Mouse (Mus musculus) neural tube, embryonic 12.5 days (tissue): ENCODE measurements around the gene Gjb3. TPM values are rescaled to one million over a fixed set of nuclear protein-coding genes. Genes with fewer than 3 reads are reported as not detected.
A peak's percentile ranks its signal among the peaks of the same experiment; 100 is the strongest.

Source experiments
- ATAC-seq: fragments of 200-750 bp; cut with Nextera tagmentation; 2 replicates; pipeline ENCODE4 v1.8.0; 2017; ENCODE audit warnings: low read depth, mild to moderate bottlenecking, moderate TSS enrichment, moderate library complexity; ENCODE audit not compliant: low FRiP score
- H3K27ac ChIP-seq: fragments of 300-500 bp; sonication (generic); 2 replicates; pipeline ENCODE4 v1.5.1; 2016
- H3K27me3 ChIP-seq: fragments of 300-500 bp; sonication (generic); replicated peaks from 2 replicates; pipeline ENCODE4 v1.6.1; 2016; ENCODE audit warnings: mild to moderate bottlenecking
- H3K36me3 ChIP-seq: fragments of 300-500 bp; sonication (generic); 2 replicates; pipeline ENCODE4 v1.6.1; 2016; ENCODE audit warnings: mild to moderate bottlenecking
- H3K4me1 ChIP-seq: fragments of 300-500 bp; sonication (generic); 2 replicates; pipeline ENCODE4 v1.6.1; 2016
- H3K4me2 ChIP-seq: fragments of 300-500 bp; sonication (generic); replicated peaks from 2 replicates; pipeline ENCODE4 v1.6.1; 2016; ENCODE audit warnings: mild to moderate bottlenecking
- H3K4me3 ChIP-seq: fragments of 300-500 bp; sonication (generic); 2 replicates; pipeline ENCODE4 v1.5.1; 2016
- H3K9ac ChIP-seq: fragments of 300-500 bp; sonication (generic); 2 replicates; pipeline ENCODE4 v1.6.1; 2016; ENCODE audit warnings: mild to moderate bottlenecking
- H3K9me3 ChIP-seq: fragments of 300-500 bp; sonication (generic); 2 replicates; pipeline ENCODE4 v1.6.1; 2016; ENCODE audit warnings: mild to moderate bottlenecking
- WGBS: fragments of 180-500 bp; shearing (Covaris S2); methylation state at CpG from one replicate; pipeline ENCODE4 v1.1.7; 2016; 5-methylcytosine and 5-hydroxymethylcytosine counted together
- polyA plus RNA-seq: library from polyadenylated mRNA; unstranded; fragments of >200 nt; fragmentation: Nextera tagmentation; extraction: Ambion mirVana; gene quantifications from 2 replicates; pipeline ENCODE4 v1.2.1, GENCODE M21; 2016

The Gjb3 gene
- polyA plus RNA-seq, 1 experiment from 2014 or later: 0.85 TPM

DNA sequence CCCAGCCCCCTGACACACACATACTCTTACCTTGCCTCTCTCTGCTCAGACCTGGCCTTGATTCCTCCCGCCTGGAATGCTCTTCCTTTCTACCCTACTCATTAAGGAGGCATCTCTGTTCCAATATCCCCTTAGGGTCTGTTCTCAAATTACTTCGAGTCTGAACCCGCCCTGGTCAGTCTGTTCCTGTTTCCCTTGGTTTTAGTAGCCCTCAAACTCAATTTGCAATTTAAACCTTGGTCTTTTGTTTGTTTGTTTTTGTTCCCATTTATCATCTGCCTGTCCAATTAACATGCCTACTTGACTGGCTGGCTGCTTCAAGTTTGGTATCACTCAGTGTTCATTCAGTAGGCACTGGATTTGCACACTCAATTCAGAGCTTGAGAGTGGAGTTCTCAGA, 1.6 kb downstream of the Gjb3 start:
- Histone ChIP-seq H3K36me3 (no peaks in the 10 kb centered on the region), H3K27me3 (peaks cover 70% of the 10 kb centered on the region), H3K4me1 (peaks cover 18% of the 10 kb centered on the region), H3K9me3 (no peaks in the 10 kb centered on the region), H3K4me2 (no peak overlapping the region), H3K9ac (no peak overlapping the region), H3K27ac (no peak overlapping the region), H3K4me3 (no peak overlapping the region)
- WGBS: 9% methylated on average over 3 of the region's 3 CpGs
- no peak for ATAC-seq

- no peak overlapping the region for H3K27ac ChIP-seq
- H3K27me3 ChIP-seq: peaks cover 68% of the 10 kb centered on the region
- no peaks in the 10 kb centered on the region for H3K36me3 ChIP-seq
- no peaks in the 10 kb centered on the region for H3K9me3 ChIP-seq
- no peak overlapping the region for H3K4me2 ChIP-seq
- H3K4me1 ChIP-seq: peaks cover 18% of the 10 kb centered on the region
- no peak for ATAC-seq
- H3K9ac ChIP-seq: no peak overlapping the region
- H3K4me3 ChIP-seq: no peak overlapping the region
- 64% methylated on average over 7 of the region's 7 CpGs for WGBS
These were observed 2.3 kb downstream of the Gjb3 start for GRCm38 (mm10) chr4:127328378-127328777.

GRCm38 (mm10) chr4:127327749-127328148, 2.9 kb downstream of the Gjb3 start:
- WGBS: 80% methylated on average over 6 of the region's 6 CpGs
- H3K27ac ChIP-seq: no peak overlapping the region
- H3K4me3 ChIP-seq: no peak overlapping the region
- H3K9ac ChIP-seq: no peak overlapping the region
- H3K4me1 ChIP-seq: peaks cover 18% of the 10 kb centered on the region
- H3K9me3 ChIP-seq: no peaks in the 10 kb centered on the region
- no peak overlapping the region for H3K4me2 ChIP-seq
- H3K27me3 ChIP-seq: peaks cover 66% of the 10 kb centered on the region
- ATAC-seq: no peak
- H3K36me3 ChIP-seq: no peaks in the 10 kb centered on the region

DNA sequence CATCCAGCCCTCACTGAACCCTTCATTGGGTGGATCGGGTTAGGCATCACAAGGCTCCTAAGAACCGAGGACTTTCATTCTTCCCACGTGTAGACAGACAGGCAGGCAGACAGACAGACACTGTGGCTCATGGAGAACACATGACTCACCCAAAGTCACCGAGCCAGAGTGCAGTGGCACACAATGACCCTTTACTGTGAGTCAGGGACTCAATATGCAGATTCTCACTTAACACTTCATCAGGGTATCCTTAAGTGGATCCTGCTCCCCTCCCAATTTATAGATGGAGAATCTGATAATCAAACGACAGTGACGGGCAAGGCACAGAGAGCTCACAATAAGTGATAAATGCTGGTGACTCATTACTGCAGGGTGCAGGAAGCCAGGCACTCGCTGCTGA, 3.4 kb downstream of the Gjb3 start:
- 69% methylated on average over 7 of the region's 7 CpGs for WGBS
- Histone ChIP-seq H3K9me3 (no peaks in the 10 kb centered on the region), H3K36me3 (no peaks in the 10 kb centered on the region), H3K27ac (no peak overlapping the region), H3K27me3 (peaks cover 62% of the 10 kb centered on the region), H3K4me1 (peaks cover 18% of the 10 kb centered on the region), H3K9ac (no peak overlapping the region), H3K4me2 (no peak overlapping the region), H3K4me3 (no peak overlapping the region)
- ATAC-seq: no peak

DNA sequence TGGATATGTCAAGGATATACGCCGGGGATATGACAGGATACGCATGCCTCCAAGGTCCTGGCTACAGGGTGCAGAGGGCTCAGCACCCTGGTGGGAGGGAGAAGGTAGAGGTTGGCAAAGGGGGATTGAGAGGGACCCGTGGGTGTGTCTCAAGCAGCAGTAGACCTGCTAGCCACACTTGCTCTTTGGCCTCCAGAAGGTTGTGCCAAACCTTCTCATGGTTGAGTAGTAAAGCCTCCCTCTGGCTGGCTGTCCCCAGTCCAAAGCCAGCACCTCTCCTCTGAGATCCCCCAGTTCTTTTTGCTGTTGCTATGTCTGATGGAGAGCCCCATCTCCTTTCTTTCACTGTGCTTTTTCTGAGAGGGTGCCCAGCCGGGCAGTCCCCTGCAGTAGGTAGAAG, 5.4 kb downstream of the Gjb3 start:
- H3K9me3 ChIP-seq: no peaks in the 10 kb centered on the region
- WGBS: 91% methylated on average over 5 of the region's 5 CpGs
- no peak overlapping the region for H3K27ac ChIP-seq
- ATAC-seq: no peak
- H3K4me1 ChIP-seq: peaks cover 6% of the 10 kb centered on the region
- no peaks in the 10 kb centered on the region for H3K36me3 ChIP-seq
- no peak overlapping the region for H3K9ac ChIP-seq
- peaks cover 44% of the 10 kb centered on the region for H3K27me3 ChIP-seq
- H3K4me3 ChIP-seq: no peak overlapping the region
- H3K4me2 ChIP-seq: no peak overlapping the region

- WGBS: 5% methylated on average over 6 of the region's 6 CpGs
These were observed 5.9 kb downstream of the Gjb3 start for GRCm38 (mm10) chr4:127324759-127325158.

DNA sequence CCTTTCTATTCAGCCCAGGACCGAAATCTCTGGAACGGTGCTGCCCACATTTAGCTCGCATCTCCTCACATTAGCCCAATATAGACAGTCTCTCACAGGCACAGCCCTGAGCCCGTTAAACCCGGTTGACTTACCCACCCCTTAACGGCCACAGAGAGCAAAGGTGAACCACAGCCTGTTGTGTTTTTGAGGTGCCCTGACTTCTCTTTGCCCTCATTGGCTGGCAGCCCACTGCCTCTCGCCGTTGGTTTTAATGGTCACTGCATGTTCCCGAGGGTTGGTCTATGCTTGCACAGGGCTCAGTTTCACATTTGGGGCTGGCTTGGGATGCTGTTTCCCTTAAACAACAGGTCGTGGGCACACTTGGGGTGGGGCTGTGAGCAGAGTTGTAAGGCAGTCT, 6.3 kb downstream of the Gjb3 start:
- no peaks in the 10 kb centered on the region for H3K4me1 ChIP-seq
- no peak overlapping the region for H3K4me3 ChIP-seq
- H3K27me3 ChIP-seq: peaks cover 34% of the 10 kb centered on the region

More at GRCm38 (mm10) chr4:127324759-127325158, 5.9 kb downstream of the Gjb3 start:
- peak; percentile 66 for ATAC-seq
- no peak overlapping the region for H3K4me3 ChIP-seq
- no peaks in the 10 kb centered on the region for H3K36me3 ChIP-seq
- peaks cover 38% of the 10 kb centered on the region for H3K27me3 ChIP-seq
- no peaks in the 10 kb centered on the region for H3K9me3 ChIP-seq
- H3K9ac ChIP-seq: no peak overlapping the region
- H3K27ac ChIP-seq: no peak overlapping the region
- 0 out of 2 replicates have a peak, but pooled peaks cover under 1% of the 10 kb centered on the region for H3K4me1 ChIP-seq
- H3K4me2 ChIP-seq: no peak overlapping the region

GRCm38 (mm10) chr4:127323651-127324050, 7.0 kb downstream of the Gjb3 start:
- no peak for ATAC-seq
- 77% methylated on average over 3 of the region's 3 CpGs for WGBS
- H3K36me3 ChIP-seq: no peaks in the 10 kb centered on the region
- peaks cover 28% of the 10 kb centered on the region; the same call in 1 of the 2 replicates for H3K27me3 ChIP-seq
- no peaks in the 10 kb centered on the region for H3K9me3 ChIP-seq
- H3K4me1 ChIP-seq: no peaks in the 10 kb centered on the region
- H3K4me3 ChIP-seq: no peak overlapping the region
- H3K9ac ChIP-seq: no peak overlapping the region
- no peak overlapping the region for H3K4me2 ChIP-seq
- no peak overlapping the region for H3K27ac ChIP-seq

More for the DNA sequence above, 6.3 kb downstream of the Gjb3 start:
- ATAC-seq: peak; percentile 29; the same call in 1 of the 2 replicates
- Histone ChIP-seq H3K27ac (no peak overlapping the region), H3K9ac (no peak overlapping the region), H3K4me2 (no peak overlapping the region), H3K9me3 (no peaks in the 10 kb centered on the region), H3K36me3 (no peaks in the 10 kb centered on the region)
- 80% methylated on average over 10 of the region's 10 CpGs for WGBS

DNA sequence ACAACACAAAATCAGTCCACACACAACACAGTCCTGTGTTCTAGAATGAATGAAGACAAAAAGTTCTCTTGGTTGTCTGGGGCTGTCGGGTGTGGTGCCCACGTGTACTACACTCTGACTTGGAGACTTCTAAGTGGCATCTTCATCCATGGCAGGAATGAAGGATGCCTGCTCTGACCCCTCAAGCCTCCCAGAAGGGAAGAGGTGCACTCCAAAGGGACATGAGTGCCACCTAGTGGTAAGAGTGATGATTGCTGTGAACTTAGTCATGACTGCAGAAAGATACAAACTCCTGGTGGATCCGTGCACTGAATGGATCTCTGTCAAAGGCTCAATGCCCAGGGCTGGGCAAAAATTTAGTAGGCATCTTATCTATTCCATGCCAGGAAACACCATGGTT, 11.0 kb downstream of the Gjb3 start:
- no peaks in the 10 kb centered on the region for H3K36me3 ChIP-seq
- no peak overlapping the region for H3K4me2 ChIP-seq
- 2% methylated on average over 3 of the region's 3 CpGs for WGBS
- no peak for ATAC-seq
- H3K9ac ChIP-seq: no peak overlapping the region
- no peaks in the 10 kb centered on the region for H3K4me1 ChIP-seq
- peaks cover 6% of the 10 kb centered on the region; the same call in 1 of the 2 replicates for H3K27me3 ChIP-seq
- H3K9me3 ChIP-seq: no peaks in the 10 kb centered on the region
- no peak overlapping the region for H3K4me3 ChIP-seq
- no peak overlapping the region for H3K27ac ChIP-seq

DNA sequence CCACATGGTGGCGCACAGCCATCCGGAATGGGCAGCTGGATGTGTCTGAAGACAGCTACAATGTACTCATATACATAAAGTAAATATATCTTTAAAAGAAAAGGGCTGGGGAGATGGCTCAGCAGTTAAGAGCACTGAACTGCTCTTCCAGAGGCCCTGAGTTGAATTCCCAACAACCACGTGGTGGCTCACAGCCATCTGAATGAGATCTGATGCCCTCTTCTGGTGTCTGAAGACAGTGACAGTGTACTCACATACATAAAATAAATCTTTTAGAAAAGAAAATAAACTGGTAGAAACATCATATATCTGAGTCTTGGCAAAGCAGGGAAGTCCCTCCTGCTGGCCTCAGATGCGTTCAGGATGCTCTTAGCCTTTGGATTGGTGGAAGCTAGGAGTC, 13.5 kb downstream of the Gjb3 start:
- no peak overlapping the region for H3K9ac ChIP-seq
- H3K36me3 ChIP-seq: no peaks in the 10 kb centered on the region
- no peak overlapping the region for H3K27ac ChIP-seq
- H3K9me3 ChIP-seq: no peaks in the 10 kb centered on the region
- H3K4me2 ChIP-seq: no peak overlapping the region
- H3K27me3 ChIP-seq: peaks cover 19% of the 10 kb centered on the region
- peaks cover 13% of the 10 kb centered on the region; the same call in 1 of the 2 replicates for H3K4me1 ChIP-seq
- H3K4me3 ChIP-seq: no peak overlapping the region
- ATAC-seq: no peak
- 61% methylated on average over 4 of the region's 4 CpGs for WGBS

GRCm38 (mm10) chr4:127315753-127316152, 14.9 kb downstream of the Gjb3 start:
- Histone ChIP-seq H3K9ac (no peak overlapping the region), H3K4me2 (no peak overlapping the region), H3K9me3 (no peaks in the 10 kb centered on the region), H3K27ac (no peak overlapping the region), H3K4me3 (no peak overlapping the region), H3K27me3 (peaks cover 25% of the 10 kb centered on the region), H3K4me1 (peaks cover 13% of the 10 kb centered on the region; the same call in 1 of the 2 replicates), H3K36me3 (no peaks in the 10 kb centered on the region)
- ATAC-seq: no peak
- WGBS: 82% methylated on average over 8 of the region's 8 CpGs

GRCm38 (mm10) chr4:127314585-127314984, 16.1 kb downstream of the Gjb3 start:
- Histone ChIP-seq H3K36me3 (no peaks in the 10 kb centered on the region), H3K4me2 (peak overlapping the region; percentile 93), H3K27me3 (peaks cover 25% of the 10 kb centered on the region), H3K9ac (no peak overlapping the region), H3K4me3 (no peak overlapping the region; the same call in 1 of the 2 replicates), H3K9me3 (no peaks in the 10 kb centered on the region), H3K4me1 (peaks cover 13% of the 10 kb centered on the region; the same call in 1 of the 2 replicates), H3K27ac (no peak overlapping the region)
- 48% methylated on average over 9 of the region's 9 CpGs for WGBS
- ATAC-seq: no peak

DNA sequence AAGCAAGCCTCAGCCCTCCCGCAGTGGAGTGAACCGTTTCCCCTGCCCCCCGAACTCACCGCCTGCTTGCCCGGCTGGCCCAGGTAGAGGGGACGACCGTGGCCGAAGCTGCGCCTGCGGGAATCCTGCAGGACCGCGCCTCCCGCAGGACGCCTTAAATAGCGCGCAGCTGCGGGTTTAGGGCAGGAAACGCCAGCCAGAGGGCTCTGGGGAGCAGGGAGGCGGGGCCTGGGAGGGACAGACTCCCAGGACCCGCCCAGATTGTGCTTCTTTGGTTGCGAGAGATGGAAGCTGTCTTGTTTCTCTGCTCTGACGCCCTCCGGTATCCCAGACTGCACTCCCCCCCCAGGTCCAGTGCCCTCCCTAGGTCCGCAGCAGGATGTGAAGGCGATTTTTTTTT, 16.8 kb downstream of the Gjb3 start, which contains the start of gene Gja4:
TSS of gene Gja4 (minus strand) at position 179 of the 400 bp plus-strand sequence.
- Histone ChIP-seq H3K36me3 (no peaks in the 10 kb centered on the region), H3K4me1 (peaks cover 13% of the 10 kb centered on the region; the same call in 1 of the 2 replicates), H3K27me3 (peaks cover 25% of the 10 kb centered on the region), H3K9ac (peak within 1 kb of the TSS; percentile 62), H3K9me3 (no peaks in the 10 kb centered on the region), H3K4me2 (peak within 1 kb of the TSS; percentile 93), H3K27ac (no peak within 1 kb of the TSS), H3K4me3 (peak within 1 kb of the TSS; percentile 49)
- WGBS: 1% methylated on average over 25 of the region's 25 CpGs
- ATAC-seq: peak; percentile 72
